Mouse (Mus musculus): ENCODE results near the gene Tmem39b. TPM values are rescaled to one million over a fixed set of nuclear protein-coding genes. Genes with fewer than 3 reads are reported as not detected.

Tmem39b gene
- 3.0 and 3.3 TPM in 2 replicates for polyA plus RNA-seq (2015; fragmentation: Nextera tagmentation; extraction: Ambion mirVana)

DNA sequence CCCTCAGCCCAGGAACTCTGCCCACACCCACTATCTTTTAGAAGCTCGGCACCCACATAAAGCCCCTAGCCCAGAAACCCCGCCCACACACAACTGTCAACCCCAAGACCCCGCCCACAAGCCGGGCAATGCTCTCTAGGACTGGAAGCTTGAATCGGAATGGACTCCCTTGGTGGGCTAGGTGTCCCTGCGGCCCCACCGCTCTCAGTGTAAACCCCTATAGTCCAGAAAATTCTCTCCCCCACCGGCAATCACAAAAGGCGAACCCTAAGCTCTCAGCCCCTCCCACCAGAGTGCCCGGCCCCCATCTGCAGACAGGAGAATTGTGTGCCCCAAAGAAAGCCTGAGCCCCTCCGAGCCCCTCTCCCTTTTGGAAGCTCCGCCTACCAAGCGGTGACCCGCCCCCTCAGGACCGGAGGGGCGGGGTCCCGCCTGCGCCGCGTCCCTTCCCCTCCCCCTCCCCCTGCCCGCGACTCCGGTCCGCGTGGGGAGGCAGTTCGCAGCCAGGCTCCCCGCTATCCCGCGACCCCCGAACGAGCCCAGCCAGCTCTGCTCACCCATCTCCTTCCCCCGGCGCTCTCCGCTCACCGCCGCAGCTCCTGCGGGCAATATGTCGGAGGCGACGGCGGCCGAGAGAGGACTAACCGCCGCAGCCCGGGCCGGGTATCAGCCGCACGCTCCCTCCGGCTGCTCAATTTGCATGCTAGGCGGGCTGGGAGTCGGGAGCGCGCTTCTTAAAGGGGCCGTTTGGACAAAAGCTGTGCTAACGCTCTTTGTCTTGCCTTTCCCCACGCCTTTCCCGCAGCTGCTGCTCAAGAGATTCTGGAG lies at the start of gene Tmem39b:
Gene Tmem39b, minus strand, starts transcription at position 681 of the 828 bp plus-strand sequence.

DNA sequence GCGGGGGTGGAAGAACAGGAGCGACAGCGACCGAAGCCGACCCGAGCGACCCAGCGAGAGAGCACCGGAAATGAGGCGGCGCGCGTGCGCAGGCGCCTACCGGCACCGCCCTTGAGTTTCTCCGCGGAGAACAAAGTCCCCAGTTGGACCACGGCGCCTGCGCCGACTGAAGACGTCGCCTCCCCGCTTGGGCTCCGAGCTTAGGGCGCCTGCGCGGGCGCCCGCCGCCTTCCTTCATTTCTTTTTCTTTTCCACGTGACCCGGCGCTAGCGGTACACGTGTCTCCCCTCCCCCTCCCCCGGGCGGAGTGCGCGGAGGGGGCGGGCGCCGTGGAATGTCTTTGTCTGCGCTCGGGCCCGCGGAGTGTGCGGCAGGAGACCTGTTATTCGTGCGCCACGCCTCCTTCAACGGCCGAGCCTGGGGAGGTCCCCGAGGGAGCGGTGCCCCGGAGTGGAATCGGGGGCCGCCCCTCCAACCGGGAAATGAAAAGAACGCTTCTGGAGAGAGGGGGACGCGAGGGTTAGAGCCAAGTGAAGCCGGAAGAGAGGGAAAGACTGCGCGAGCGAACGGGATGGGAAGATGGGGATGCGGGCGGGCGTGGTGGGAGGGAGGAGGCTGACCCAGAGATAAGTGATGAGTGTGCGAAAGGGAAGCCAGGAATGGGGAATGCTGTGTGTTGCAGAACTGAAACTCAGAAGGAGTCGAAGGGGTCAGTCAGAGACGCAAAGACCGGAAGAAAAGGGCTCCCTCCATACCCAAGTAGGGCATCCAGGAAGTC lies 45.8 kb upstream of the Tmem39b start, which contains the start of gene Khdrbs1:
Gene Khdrbs1, minus strand, starts transcription at position 72 of the 778 bp plus-strand sequence.

DNA sequence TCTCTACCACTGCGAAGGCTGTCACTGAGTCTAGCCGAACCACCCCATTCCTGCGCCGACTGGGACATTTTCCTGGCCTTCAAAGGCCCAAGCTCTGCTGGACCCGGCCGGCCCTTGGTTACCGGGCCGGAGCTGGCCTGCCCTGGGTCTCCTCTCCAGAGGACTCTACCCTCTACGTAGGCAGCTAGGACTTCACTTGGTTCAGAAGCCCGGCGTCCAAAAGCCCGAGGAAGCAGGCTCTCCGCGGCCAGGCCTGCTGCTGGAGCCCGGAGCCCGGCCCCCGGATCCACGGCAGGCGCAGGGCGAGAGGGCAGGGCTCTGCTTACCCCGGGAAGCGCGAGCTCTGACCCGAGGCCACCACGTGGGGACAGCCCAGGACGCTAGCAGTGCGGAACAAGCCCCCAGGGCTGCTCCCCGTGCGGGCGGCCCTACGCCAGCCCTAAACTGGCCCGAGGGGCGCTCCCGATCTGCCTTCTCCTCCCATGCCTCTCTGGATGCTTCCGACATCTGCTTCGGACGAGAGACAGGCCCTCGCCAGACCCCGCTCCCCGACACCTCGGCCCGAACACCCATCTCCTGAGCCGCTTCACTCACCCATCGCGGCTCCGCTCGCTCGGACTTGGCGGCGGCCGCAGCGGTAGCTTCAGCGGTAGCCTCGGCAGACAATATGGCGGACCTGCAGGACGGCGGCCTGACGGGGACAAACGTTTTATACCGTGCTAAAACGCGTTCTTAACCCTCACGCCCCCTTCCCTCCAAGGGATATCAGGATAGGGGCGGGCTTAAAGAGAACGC lies 24.4 kb downstream of the Tmem39b start, which contains the start of gene Kpna6:
Gene Kpna6, minus strand, starts transcription at position 685 of the 795 bp plus-strand sequence.

DNA sequence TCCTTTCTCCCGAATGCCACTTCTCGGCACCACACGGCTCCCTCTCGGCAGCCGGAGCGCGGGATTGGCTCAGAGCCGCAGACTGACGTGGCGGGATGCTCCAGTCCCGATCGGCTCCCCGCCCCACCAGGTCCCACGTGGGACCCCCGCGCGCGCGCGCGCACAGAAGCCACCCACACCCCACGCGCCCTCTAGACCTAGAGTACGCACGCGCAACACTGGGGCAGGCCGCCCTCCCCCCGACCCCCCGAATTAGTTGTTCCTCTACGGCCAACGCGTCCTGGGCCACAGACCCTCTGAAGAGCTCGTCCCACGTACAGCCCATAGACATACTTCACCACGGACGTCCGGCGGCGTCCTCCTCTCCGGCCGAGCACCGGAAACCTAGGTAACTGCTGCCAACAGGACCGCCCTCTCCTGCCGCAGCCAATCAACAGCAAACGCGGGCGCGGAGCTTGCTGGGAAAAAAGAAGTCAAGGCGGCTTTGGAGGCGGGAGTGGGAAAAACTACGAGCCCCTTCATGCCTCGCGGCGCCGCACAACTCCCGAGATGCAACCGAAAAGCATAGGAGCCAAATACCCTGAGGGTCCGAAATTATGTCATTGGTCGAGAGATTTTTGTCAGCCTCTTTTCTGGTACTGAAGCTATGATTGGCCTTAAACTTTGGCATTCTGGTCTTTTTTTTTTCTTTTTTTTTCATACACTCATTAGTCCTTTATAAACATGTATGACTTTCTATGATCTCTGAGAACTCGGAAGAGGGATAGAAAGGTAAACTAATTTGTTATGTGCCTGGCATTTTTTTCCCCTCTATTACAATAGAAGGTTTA lies 55.8 kb downstream of the Tmem39b start, which contains the start of gene Txlna:
Gene Txlna, minus strand, starts transcription at position 428 of the 830 bp plus-strand sequence.

Small RNAs within 50 kb of the gene (microRNA-seq; reads per million reads assigned to microRNA genes)
- 0.10 to 0.42 reads per million in 2 experiments for gene Mir7016

Other genes starting within 250 kb of the Tmem39b start
- gene Bsdc1, start 235.3 kb downstream of the Tmem39b start, polyA plus RNA-seq (2015; fragmentation: Nextera tagmentation; extraction: Ambion mirVana), result 16.8 and 20.1 TPM in 2 replicates
- not detected in 2 replicates for gene Tssk3, start 205.8 kb downstream of the Tmem39b start, polyA plus RNA-seq (2015; fragmentation: Nextera tagmentation; extraction: Ambion mirVana)
- not detected in 2 replicates for gene Fam229a, start 205.6 kb downstream of the Tmem39b start, polyA plus RNA-seq (2015; fragmentation: Nextera tagmentation; extraction: Ambion mirVana)
- 75.3 and 95.8 TPM in 2 replicates for gene Marcksl1, start 183.3 kb downstream of the Tmem39b start, polyA plus RNA-seq (2015; fragmentation: Nextera tagmentation; extraction: Ambion mirVana)
- gene Hdac1, start 154.1 kb downstream of the Tmem39b start, polyA plus RNA-seq (2015; fragmentation: Nextera tagmentation; extraction: Ambion mirVana), result 49.0 and 59.8 TPM in 2 replicates
- 0.78 and 1.2 TPM in 2 replicates for gene Lck, start 123.2 kb downstream of the Tmem39b start, polyA plus RNA-seq (2015; fragmentation: Nextera tagmentation; extraction: Ambion mirVana)
- 1.7 and 2.5 TPM in 2 replicates for gene Fam167b, start 118.3 kb downstream of the Tmem39b start, polyA plus RNA-seq (2015; fragmentation: Nextera tagmentation; extraction: Ambion mirVana)
- 169 and 180 TPM in 2 replicates for gene Eif3i, start 96.2 kb downstream of the Tmem39b start, polyA plus RNA-seq (2015; fragmentation: Nextera tagmentation; extraction: Ambion mirVana)
- gene Tmem234, start 96.2 kb downstream of the Tmem39b start, polyA plus RNA-seq (2015; fragmentation: Nextera tagmentation; extraction: Ambion mirVana), result 125 and 129 TPM in 2 replicates
- 1.8 TPM in 2 replicates for gene Dcdc2b, start 82.6 kb downstream of the Tmem39b start, polyA plus RNA-seq (2015; fragmentation: Nextera tagmentation; extraction: Ambion mirVana)
- gene Iqcc, start 77.7 kb downstream of the Tmem39b start, polyA plus RNA-seq (2015; fragmentation: Nextera tagmentation; extraction: Ambion mirVana), result 15.0 and 17.6 TPM in 2 replicates
- gene Ccdc28b, start 72.9 kb downstream of the Tmem39b start, polyA plus RNA-seq (2015; fragmentation: Nextera tagmentation; extraction: Ambion mirVana), result 42.5 and 46.6 TPM in 2 replicates
- gene Txlna, start 55.8 kb downstream of the Tmem39b start, polyA plus RNA-seq (2015; fragmentation: Nextera tagmentation; extraction: Ambion mirVana), result 25.4 and 27.7 TPM in 2 replicates
- 13.8 and 15.4 TPM in 2 replicates for gene Kpna6, start 24.1 kb downstream of the Tmem39b start, polyA plus RNA-seq (2015; fragmentation: Nextera tagmentation; extraction: Ambion mirVana)
- 37.6 and 38.5 TPM in 2 replicates for gene Khdrbs1, start 45.5 kb upstream of the Tmem39b start, polyA plus RNA-seq (2015; fragmentation: Nextera tagmentation; extraction: Ambion mirVana)
- 564 and 580 TPM in 2 replicates for gene Ptp4a2, start 114.4 kb upstream of the Tmem39b start, polyA plus RNA-seq (2015; fragmentation: Nextera tagmentation; extraction: Ambion mirVana)
- 0.07 and 0.17 TPM in 2 replicates for gene Spocd1, start 232.4 kb upstream of the Tmem39b start, polyA plus RNA-seq (2015; fragmentation: Nextera tagmentation; extraction: Ambion mirVana)

Data from skeletal muscle tissue, postnatal 0 days (tissue).